Mouse (Mus musculus) left cerebral cortex, adult 2 months (tissue): ENCODE results near the gene Phlpp1. TPM values are rescaled to one million over a fixed set of nuclear protein-coding genes. Genes with fewer than 3 reads are reported as not detected.

Experiments used
- DNase-seq, 2 experiments: peaks; one replicate each; pipeline ENCODE4 v3.0.0; 2021 to 2022; ENCODE audit warnings: low spot score in 2 of 2, mixed read lengths in 1 of 2; ENCODE audit errors: extremely low spot score in 1 of 2
- H3K27ac ChIP-seq: fragments of 200-600 bp; 2 replicates; pipeline ENCODE4 v1.8.1; 2022
- H3K4me3 ChIP-seq: fragments of 200-600 bp; 2 replicates; pipeline ENCODE4 v1.8.1; 2022
- CTCF ChIP-seq: fragments of 200-600 bp; IDR thresholded peaks from 2 replicates; pipeline ENCODE4 v1.8.1; 2022; ENCODE audit warnings: antibody characterized with exemption, mild to moderate bottlenecking, moderate library complexity
- intact Hi-C: fragments of 180-260 bp; cut with DNase I; formaldehyde crosslinking; loops from one replicate; pipeline ENCODE4 v1.15.1; 2025
- total RNA-seq, 2 experiments: library from RNA; stranded (reverse); gene quantifications; 2 replicates each; pipeline ENCODE4 v1.2.3; 2021

Gene Phlpp1
- total RNA-seq, 2 experiments from 2014 or later: 63.1 to 68.4 TPM

GRCm38 (mm10) chr1:106407963-106408440 lies 236.4 kb downstream of the Phlpp1 start:
- TF ChIP-seq CTCF: no peak
- H3K27ac ChIP-seq: no peak overlapping the region
- no peak overlapping the region for H3K4me3 ChIP-seq
- DNase-seq: no peak
- intact Hi-C loops: no loop called here

DNA sequence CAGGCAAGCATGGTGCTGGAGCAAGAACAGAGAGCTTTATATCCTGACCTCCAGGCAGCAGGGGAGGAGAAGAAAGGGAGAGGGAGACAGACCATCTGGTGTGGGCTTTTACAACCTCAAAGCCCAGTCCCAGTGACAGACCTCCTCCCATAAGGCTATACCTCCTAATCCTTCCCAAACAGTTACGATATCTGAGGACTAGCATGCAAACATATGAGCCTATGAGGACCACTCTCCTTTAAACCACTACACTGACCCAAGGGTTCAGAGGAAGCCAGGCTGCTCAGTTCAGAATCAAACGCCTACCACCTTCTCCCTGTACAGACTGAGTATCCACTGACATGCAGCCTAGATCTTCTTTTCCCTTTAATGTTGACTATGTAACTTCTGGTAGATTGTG lies 239.3 kb downstream of the Phlpp1 start:
- Histone ChIP-seq H3K27ac (no peak overlapping the region), H3K4me3 (no peak overlapping the region)
- no peak for TF ChIP-seq CTCF
- DNase-seq: no peak
- intact Hi-C loops: no loop called here

- peak; percentile 76 for TF ChIP-seq CTCF
- DNase-seq: no peak
- H3K4me3 ChIP-seq: no peak overlapping the region
- H3K27ac ChIP-seq: no peak overlapping the region
- intact Hi-C loops: loop anchor here (1.0 to 5.0 kb wide), 4 partner anchors 117 to 457 kb away; no protein-coding TSS in a partner anchor
Measured at GRCm38 (mm10) chr1:106425128-106425936, 253.8 kb downstream of the Phlpp1 start.

DNA sequence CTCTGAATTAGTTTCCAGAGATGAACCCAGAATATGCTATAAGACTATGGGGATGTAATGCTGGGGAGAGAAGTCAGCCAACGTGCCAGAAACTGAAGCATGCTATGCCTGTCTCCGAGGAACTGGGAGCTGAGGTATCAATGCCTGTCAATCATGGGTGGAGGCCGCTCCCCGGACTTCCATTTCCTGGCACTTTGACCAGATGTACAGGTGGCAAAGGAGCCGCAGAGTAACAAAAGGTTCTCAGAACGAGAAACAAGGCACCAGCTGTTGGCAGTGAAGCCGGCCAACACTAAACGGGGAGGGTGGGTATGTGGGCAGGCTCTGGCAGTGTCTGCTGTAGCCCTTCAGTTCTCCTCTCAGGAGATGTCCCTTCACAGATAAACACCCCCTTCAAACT lies 256.6 kb downstream of the Phlpp1 start:
- no peak overlapping the region for H3K4me3 ChIP-seq
- TF ChIP-seq CTCF: no peak
- H3K27ac ChIP-seq: no peak overlapping the region
- intact Hi-C loops: loop anchor here (5.0 kb wide), 3 partner anchors 114 to 454 kb away; no protein-coding TSS in a partner anchor
- peak in 1 of 2 experiments; percentile 48 for DNase-seq

GRCm38 (mm10) chr1:106428580-106428979 lies 257.0 kb downstream of the Phlpp1 start:
- intact Hi-C loops: loop anchor here (5.0 kb wide), 3 partner anchors 114 to 454 kb away; no protein-coding TSS in a partner anchor
- TF ChIP-seq CTCF: no peak
- DNase-seq: no peak

DNA sequence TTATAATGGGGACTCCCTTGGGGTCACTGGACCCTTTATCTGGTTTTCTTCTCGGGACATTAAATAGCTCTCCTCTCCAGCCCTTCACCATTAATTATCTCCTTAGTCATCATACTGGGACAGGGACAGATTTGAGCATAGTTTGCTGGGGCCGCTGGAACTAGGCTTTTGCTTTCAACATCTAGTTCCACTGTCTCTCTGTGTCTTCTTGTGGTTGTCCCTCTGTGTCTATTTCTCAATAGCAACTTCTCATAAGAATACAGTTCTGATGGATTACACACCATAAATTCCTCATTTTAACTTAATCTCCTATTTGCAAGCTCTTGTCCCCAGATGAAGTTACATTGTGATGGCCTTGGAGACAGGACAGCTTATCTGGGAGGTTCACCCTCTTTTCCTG lies 262.0 kb downstream of the Phlpp1 start:
- H3K4me3 ChIP-seq: no peak overlapping the region
- no peak for DNase-seq
- H3K27ac ChIP-seq: no peak overlapping the region
- intact Hi-C loops: no loop called here
- no peak for TF ChIP-seq CTCF

More at GRCm38 (mm10) chr1:106428580-106428979, 257.0 kb downstream of the Phlpp1 start:
- Histone ChIP-seq H3K4me3 (no peak overlapping the region), H3K27ac (no peak overlapping the region)

Other genes with a start within 250 kb of the Phlpp1 start
- gene Zcchc2, start 181.3 kb upstream of the Phlpp1 start, total RNA-seq: 10 to 100 TPM; 23.2 to 26.4 TPM